Mouse (Mus musculus): ENCODE data around the gene Hagh.

Gene Hagh

GRCm38 (mm10) chr17:24887291-24888080 is 47.5 kb downstream of the Hagh start:
- no peak for DNase-seq

- DNase-seq, result no peak
These were observed 48.9 kb downstream of the Hagh start for GRCm38 (mm10) chr17:24888862-24889261.

DNA sequence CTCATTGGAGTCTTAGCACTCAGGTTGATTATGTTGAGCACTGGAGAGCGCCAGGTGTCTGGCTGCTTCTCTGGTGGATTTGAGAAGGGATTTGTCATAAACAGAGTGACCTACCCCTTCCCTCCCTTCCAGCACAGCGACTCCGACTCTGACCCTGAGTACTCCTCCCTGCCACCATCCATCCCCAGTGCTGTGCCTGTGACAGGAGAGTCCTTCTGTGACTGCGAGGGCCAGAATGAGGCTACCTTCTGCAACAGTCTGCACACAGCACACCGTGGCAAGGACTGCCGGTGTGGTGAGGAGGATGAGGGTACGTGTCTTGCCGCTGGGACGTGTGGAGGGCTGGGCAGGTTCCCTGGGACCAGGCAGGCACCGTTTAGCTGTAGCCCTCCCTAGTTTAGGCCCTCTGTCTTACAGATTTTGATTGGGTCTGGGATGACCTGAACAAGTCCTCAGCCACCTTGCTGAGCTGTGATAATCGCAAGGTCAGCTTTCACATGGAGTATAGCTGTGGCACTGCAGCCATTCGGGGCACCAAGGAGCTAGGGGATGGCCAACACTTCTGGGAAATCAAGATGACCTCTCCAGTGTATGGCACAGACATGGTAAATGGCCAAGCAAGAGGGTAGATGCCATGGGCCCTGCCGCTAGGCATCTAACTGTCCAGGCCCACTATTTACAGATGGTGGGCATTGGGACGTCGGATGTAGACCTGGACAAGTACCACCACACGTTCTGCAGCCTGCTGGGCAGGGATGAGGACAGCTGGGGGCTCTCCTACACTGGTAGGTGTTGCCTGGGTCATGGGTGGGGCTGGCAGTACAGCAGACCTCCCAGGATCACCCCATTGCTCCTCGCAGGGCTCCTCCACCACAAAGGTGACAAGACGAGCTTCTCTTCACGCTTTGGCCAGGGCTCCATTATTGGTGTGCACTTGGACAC is 50.5 kb downstream of the Hagh start:
- DNase-seq, result no peak

GRCm38 (mm10) chr17:24891321-24891720 is 51.4 kb downstream of the Hagh start:
- no peak for DNase-seq

- DNase-seq, result no peak
These were observed 52.8 kb downstream of the Hagh start for GRCm38 (mm10) chr17:24892785-24893184.

- DNase-seq, result no peak
These were observed 53.3 kb downstream of the Hagh start for GRCm38 (mm10) chr17:24893276-24893675.

GRCm38 (mm10) chr17:24894061-24894994 is 54.4 kb downstream of the Hagh start:
- no peak for DNase-seq

DNA sequence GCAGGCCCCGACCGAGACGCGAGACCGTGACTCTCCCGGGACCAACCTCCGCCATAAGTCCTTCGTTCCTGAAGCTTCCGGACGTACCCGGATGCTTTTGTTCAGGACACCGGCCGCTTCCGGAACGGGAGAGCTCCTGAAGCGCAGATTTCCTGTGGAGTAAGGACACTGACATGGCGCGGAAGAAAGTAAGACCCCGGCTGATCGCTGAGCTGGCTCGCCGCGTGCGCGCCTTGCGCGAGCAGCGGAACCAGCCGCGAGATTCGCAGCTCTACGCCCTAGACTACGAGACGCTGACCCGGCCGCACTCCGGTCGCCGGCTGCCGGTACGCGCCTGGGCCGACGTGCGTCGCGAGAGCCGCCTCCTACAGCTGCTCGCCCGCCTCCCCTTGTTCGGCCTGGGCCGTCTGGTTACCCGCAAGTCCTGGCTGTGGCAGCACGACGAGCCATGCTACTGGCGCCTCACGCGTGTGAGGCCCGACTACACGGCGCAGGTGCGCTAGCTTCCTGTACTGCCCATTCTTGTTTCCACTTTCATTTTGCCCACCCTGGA is 55.1 kb downstream of the Hagh start, which contains the start of the genes Eme2 and Mrps34:
TSS of gene Eme2 (minus strand) at position 93 of the 553 bp plus-strand sequence.
TSS of gene Mrps34 (plus strand) at position 122 of the 553 bp plus-strand sequence.
- DNase-seq, result peak; percentile 95

GRCm38 (mm10) chr17:24895571-24896240 is 55.8 kb downstream of the Hagh start:
- DNase-seq, result no peak

DNA sequence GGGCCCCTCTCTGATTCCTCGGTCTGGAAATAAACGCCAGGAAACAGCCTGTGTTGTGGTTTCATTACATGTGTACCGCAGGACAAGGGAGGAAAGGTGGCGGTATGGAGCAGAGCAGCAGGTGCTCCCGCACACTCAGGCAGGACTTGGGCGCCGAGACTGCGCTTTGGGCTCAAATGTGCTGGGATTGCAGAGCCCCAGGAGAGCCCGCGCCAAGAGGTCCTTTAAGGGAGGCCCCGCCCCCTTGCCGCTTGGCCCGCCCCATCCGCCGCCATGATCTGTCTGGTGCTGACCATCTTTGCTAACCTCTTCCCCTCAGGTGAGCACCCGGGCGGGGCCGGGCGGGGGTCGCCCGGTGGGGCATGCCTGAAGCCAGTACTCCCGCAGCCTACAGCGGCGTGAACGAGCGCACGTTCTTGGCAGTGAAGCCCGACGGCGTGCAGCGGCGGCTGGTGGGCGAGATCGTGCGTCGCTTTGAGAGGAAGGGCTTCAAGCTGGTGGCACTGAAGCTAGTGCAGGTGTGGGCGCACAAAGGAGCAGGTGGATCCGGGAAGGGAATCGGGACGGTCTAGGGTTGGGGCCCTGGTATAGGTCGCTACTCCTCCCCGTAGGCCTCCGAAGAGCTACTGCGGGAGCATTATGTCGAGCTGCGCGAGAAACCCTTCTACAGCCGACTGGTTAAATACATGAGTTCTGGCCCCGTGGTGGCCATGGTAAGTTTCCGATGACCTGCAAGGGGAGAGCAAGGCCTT is 56.5 kb downstream of the Hagh start, which contains the start of gene Nme3:
TSS of gene Nme3 (plus strand) at position 260 of the 752 bp plus-strand sequence.
- peak; percentile 81 for DNase-seq

DNA sequence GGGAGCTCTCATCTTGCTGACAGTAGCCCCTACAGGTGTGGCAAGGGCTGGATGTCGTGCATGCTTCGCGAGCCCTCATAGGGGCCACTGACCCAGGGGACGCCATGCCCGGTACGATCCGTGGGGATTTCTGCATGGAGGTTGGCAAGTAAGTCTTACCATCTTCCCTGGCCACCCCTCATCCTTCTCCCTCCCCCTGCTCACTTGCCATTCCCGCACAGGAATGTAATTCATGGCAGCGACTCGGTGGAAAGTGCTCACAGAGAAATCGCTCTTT is 57.0 kb downstream of the Hagh start:
- no peak for DNase-seq

GRCm38 (mm10) chr17:24897600-24897999 is 57.7 kb downstream of the Hagh start:
- DNase-seq, result no peak

- no peak for DNase-seq
These were observed 58.3 kb downstream of the Hagh start for GRCm38 (mm10) chr17:24898041-24898854.

GRCm38 (mm10) chr17:24899153-24899552 is 59.2 kb downstream of the Hagh start:
- no peak for DNase-seq

DNA sequence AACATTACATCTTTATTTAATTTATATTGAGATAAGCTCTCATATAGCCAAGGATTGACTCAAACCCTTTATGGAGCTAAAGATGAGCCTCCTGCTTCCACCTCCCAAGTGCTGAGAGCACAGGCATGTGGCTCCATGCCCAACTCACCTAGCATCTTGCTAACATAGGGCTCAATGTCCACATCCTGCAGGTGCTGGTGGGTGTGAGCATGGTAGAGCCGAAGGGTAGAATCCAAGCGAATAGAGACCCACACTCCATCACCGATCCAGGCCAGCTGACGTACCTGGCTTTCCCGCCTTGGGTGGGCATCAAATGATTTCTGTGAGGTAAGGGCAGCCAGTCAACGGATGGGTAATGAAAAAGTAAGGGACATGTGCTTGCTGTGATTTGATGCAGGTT is 60.1 kb downstream of the Hagh start:
- no peak for DNase-seq

DNA sequence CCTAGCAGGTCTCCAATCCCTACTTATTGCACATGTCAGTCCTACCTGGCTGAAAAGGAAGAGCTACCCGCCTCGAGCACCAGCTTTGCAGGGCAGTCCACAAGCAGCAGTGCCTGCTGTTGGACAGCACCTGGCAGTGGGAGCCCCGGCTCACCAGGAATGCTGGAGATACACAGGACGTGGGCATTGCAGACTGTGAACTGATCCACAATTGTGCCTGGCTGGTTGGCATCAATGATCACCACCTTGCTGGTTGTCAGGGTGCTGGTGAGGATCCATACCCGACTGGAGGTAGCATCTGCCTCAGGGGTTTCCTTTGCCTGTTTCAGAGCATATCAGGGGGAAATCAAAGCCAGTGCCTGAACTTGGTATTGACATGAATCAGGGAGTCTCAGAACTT is 62.2 kb downstream of the Hagh start:
- DNase-seq, result no peak

GRCm38 (mm10) chr17:24902671-24903474 is 62.9 kb downstream of the Hagh start:
- peak; percentile 34 for DNase-seq

- DNase-seq, result no peak
These were observed 63.8 kb downstream of the Hagh start for GRCm38 (mm10) chr17:24903767-24904166.

- no peak for DNase-seq
These were observed 67.6 kb downstream of the Hagh start for GRCm38 (mm10) chr17:24907591-24907990.

All from retina, postnatal 1 day (tissue).